Mouse (Mus musculus) lung, postnatal 0 days (tissue): ENCODE measurements around the gene Olfr632. TPM values are rescaled to one million over a fixed set of nuclear protein-coding genes. Genes with fewer than 3 reads are reported as not detected.

Source experiments
- ATAC-seq: fragments of 200-750 bp; cut with Nextera tagmentation; 2 replicates; pipeline ENCODE4 v1.8.0; 2017; ENCODE audit warnings: moderate library complexity
- DNase-seq: peaks from one replicate; pipeline ENCODE4 v3.0.0-alpha.2; 2016; ENCODE audit warnings: low spot score
- H3K27ac ChIP-seq: fragments of 300-500 bp; sonication (generic); 2 replicates; pipeline ENCODE4 v1.5.1; 2014; ENCODE audit warnings: antibody characterized with exemption, mild to moderate bottlenecking, low read length, mixed read lengths
- H3K27me3 ChIP-seq: fragments of 300-500 bp; sonication (generic); replicated peaks from 2 replicates; pipeline ENCODE4 v1.6.1; 2014; ENCODE audit warnings: low read length, mixed read lengths; ENCODE audit not compliant: insufficient read depth
- H3K36me3 ChIP-seq: fragments of 300-500 bp; sonication (generic); 2 replicates; pipeline ENCODE4 v1.6.1; 2014; ENCODE audit warnings: low read length, mixed read lengths; ENCODE audit not compliant: insufficient read depth
- H3K4me1 ChIP-seq: fragments of 300-500 bp; sonication (generic); 2 replicates; pipeline ENCODE4 v1.6.1; 2014; ENCODE audit warnings: antibody characterized with exemption, low read depth, low read length, mixed read lengths; ENCODE audit not compliant: insufficient read depth
- H3K4me2 ChIP-seq: fragments of 300-500 bp; sonication (generic); replicated peaks from 2 replicates; pipeline ENCODE4 v1.6.1; 2014; ENCODE audit warnings: low read depth, mild to moderate bottlenecking, low read length, moderate library complexity, mixed read lengths
- H3K4me3 ChIP-seq: fragments of 300-500 bp; sonication (generic); 2 replicates; pipeline ENCODE4 v1.5.1; 2014; ENCODE audit warnings: low read depth, low read length
- H3K9ac ChIP-seq: fragments of 300-500 bp; sonication (generic); replicated peaks from 2 replicates; pipeline ENCODE4 v1.6.1; 2014; ENCODE audit warnings: low read depth, mild to moderate bottlenecking
- H3K9me3 ChIP-seq: fragments of 300-500 bp; sonication (generic); 2 replicates; pipeline ENCODE4 v1.6.1; 2016; ENCODE audit warnings: low read length, mixed read lengths
- CTCF ChIP-seq: IDR thresholded peaks from 2 replicates; pipeline ENCODE4 v1.5.1; 2016; ENCODE audit warnings: antibody characterized with exemption, mild to moderate bottlenecking
- EP300 ChIP-seq: IDR thresholded peaks from 2 replicates; pipeline ENCODE4 v1.6.1; 2016; ENCODE audit warnings: antibody characterized with exemption, mild to moderate bottlenecking, control low read depth
- WGBS: fragments of 180-500 bp; shearing (Covaris S2); extraction: QIAGEN DNeasy Blood & Tissue Kit; methylation state at CpG from one replicate; pipeline ENCODE4 v1.1.7; 2014; 5-methylcytosine and 5-hydroxymethylcytosine counted together
- polyA plus RNA-seq: library from polyadenylated mRNA; unstranded; fragments of >200 nt; fragmentation: Nextera tagmentation; extraction: Ambion mirVana; gene quantifications from 2 replicates; pipeline ENCODE4 v1.2.1, GENCODE M21; 2015

Gene Olfr632
- polyA plus RNA-seq = not detected in 2 replicates

- WGBS = 60% methylated on average over 2 of the region's 2 CpGs
- H3K4me3 ChIP-seq = no peak within 1 kb of the TSS
- H3K27ac ChIP-seq = no peak within 1 kb of the TSS
- no peaks in the 10 kb centered on the region for H3K36me3 ChIP-seq
- H3K27me3 ChIP-seq = no peaks in the 10 kb centered on the region
- H3K4me2 ChIP-seq = no peak within 1 kb of the TSS
- H3K9me3 ChIP-seq = no peaks in the 10 kb centered on the region
- H3K4me1 ChIP-seq = no peaks in the 10 kb centered on the region
- no peak within 1 kb of the TSS for H3K9ac ChIP-seq
- no peak for DNase-seq
- no peak for ATAC-seq
- TF ChIP-seq EP300 = no peak
- no peak for TF ChIP-seq CTCF
Measured at GRCm38 (mm10) chr7:103934264-103934663, at the start of gene Olfr632. Gene Olfr632, plus strand, starts transcription at chr7:103934347.

- Histone ChIP-seq H3K36me3 (no peaks in the 10 kb centered on the region), H3K27me3 (no peaks in the 10 kb centered on the region), H3K9me3 (no peaks in the 10 kb centered on the region), H3K4me2 (no peak within 1 kb of the TSS), H3K4me3 (no peak within 1 kb of the TSS), H3K4me1 (no peaks in the 10 kb centered on the region), H3K9ac (no peak within 1 kb of the TSS), H3K27ac (no peak within 1 kb of the TSS)
- TF ChIP-seq EP300 (no peak), CTCF (no peak)
- DNase-seq = no peak
- ATAC-seq = no peak
Measured at GRCm38 (mm10) chr7:103886152-103886551, 48.0 kb upstream of the Olfr632 start, which contains the start of gene Olfr66. Gene Olfr66, minus strand, starts transcription at chr7:103886252.

GRCm38 (mm10) chr7:103894385-103894784 lies 39.8 kb upstream of the Olfr632 start, which contains the start of gene Olfr64:
Gene Olfr64, minus strand, starts transcription at chr7:103894485.
- 54% methylated on average over 1 of the region's 1 CpGs for WGBS

GRCm38 (mm10) chr7:103903187-103903586 lies 31.0 kb upstream of the Olfr632 start, which contains the start of gene Olfr65:
Gene Olfr65, plus strand, starts transcription at chr7:103903487.
- no peak within 1 kb of the TSS for H3K27ac ChIP-seq
- H3K27me3 ChIP-seq = no peaks in the 10 kb centered on the region
- no peaks in the 10 kb centered on the region for H3K4me1 ChIP-seq
- DNase-seq (no peak), ATAC-seq (no peak)
- H3K36me3 ChIP-seq = no peaks in the 10 kb centered on the region
- 59% methylated on average over 2 of the region's 2 CpGs for WGBS
- H3K9ac ChIP-seq = no peak within 1 kb of the TSS
- H3K4me2 ChIP-seq = no peak within 1 kb of the TSS
- H3K9me3 ChIP-seq = no peaks in the 10 kb centered on the region
- TF ChIP-seq EP300 = no peak
- no peak for TF ChIP-seq CTCF
- H3K4me3 ChIP-seq = no peak within 1 kb of the TSS

More at GRCm38 (mm10) chr7:103894385-103894784, 39.8 kb upstream of the Olfr632 start, which contains the start of gene Olfr64:
- H3K4me1 ChIP-seq = no peaks in the 10 kb centered on the region
- no peaks in the 10 kb centered on the region for H3K27me3 ChIP-seq
- no peaks in the 10 kb centered on the region for H3K9me3 ChIP-seq
- no peak within 1 kb of the TSS for H3K9ac ChIP-seq
- H3K36me3 ChIP-seq = no peaks in the 10 kb centered on the region
- no peak within 1 kb of the TSS for H3K4me2 ChIP-seq
- DNase-seq (no peak), ATAC-seq (no peak)
- TF ChIP-seq EP300 (no peak), CTCF (no peak)
- H3K27ac ChIP-seq = no peak within 1 kb of the TSS
- no peak within 1 kb of the TSS for H3K4me3 ChIP-seq

- H3K9ac ChIP-seq = no peak overlapping the region
- 2% methylated on average over 3 of the region's 3 CpGs for WGBS
- DNase-seq = peak; percentile 6
- H3K27me3 ChIP-seq = no peaks in the 10 kb centered on the region
- TF ChIP-seq EP300 = no peak
- TF ChIP-seq CTCF = no peak
- H3K4me3 ChIP-seq = no peak overlapping the region
- no peaks in the 10 kb centered on the region for H3K4me1 ChIP-seq
- ATAC-seq = peak; percentile 50
- no peak overlapping the region for H3K4me2 ChIP-seq
- H3K9me3 ChIP-seq = no peaks in the 10 kb centered on the region
- H3K27ac ChIP-seq = no peak overlapping the region
- no peaks in the 10 kb centered on the region for H3K36me3 ChIP-seq
Measured at GRCm38 (mm10) chr7:103910047-103910446, 24.1 kb upstream of the Olfr632 start.

- 42% methylated on average over 8 of the region's 8 CpGs for WGBS
- DNase-seq = no peak
- no peaks in the 10 kb centered on the region for H3K36me3 ChIP-seq
Measured at GRCm38 (mm10) chr7:103912969-103913511, 21.1 kb upstream of the Olfr632 start.

More at GRCm38 (mm10) chr7:103912969-103913511, 21.1 kb upstream of the Olfr632 start:
- Histone ChIP-seq H3K27ac (no peak overlapping the region), H3K4me2 (no peak overlapping the region), H3K9ac (no peak overlapping the region), H3K27me3 (no peaks in the 10 kb centered on the region), H3K9me3 (no peaks in the 10 kb centered on the region), H3K4me3 (no peak overlapping the region), H3K4me1 (no peaks in the 10 kb centered on the region)
- no peak for ATAC-seq
- TF ChIP-seq EP300 (no peak), CTCF (peak; percentile 54)
